Mouse (Mus musculus): ENCODE measurements at regions not wholly inside any gene's neighbourhood (a gene's known extent, or its start where the extent isn't known, plus 50 kb on each side); places are given as distances from the start of the nearest gene placed in this dataset.

- no peak for TF ChIP-seq CTCF (IDR thresholded peaks at IDR 0.05)
- TF ChIP-seq EP300 (IDR thresholded peaks at IDR 0.05), result no peak
Measured at GRCm38 (mm10) chr11:43351348-43351747, 74.7 kb downstream of the Pttg1 start.

Data from lung, postnatal 0 days (tissue).